Comparison of ENCODE assay signal across 13 mouse cellular contexts in the genomic region with DNA sequence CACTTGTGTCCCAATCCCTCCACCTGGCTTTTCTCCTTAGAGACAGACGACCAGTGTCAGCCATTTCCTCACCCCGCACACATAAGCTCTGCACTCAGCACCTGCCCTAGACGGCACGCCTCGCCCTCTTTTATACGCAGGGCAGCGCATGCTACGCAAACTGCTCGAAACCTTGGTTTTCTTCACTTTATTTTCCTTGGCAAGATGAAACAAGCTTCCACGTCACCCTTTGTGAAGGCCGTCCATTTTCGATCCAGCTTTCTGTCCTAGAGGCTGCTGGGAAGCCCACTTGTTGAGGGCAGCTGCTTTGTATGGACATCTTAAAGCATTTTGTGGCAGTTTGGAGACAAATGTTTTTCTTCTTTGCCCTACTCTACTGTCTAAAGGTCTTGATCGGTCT. TPM values are rescaled to one million over a fixed set of nuclear protein-coding genes. Genes with fewer than 3 reads are reported as not detected.
DNase-seq lines count a peak whose midpoint lies in the region; ATAC-seq lines count a peak whose summit lies in the region.
"Had no signal": no experiment of that assay in that cellular context is flagged by ENCODE, and none has a peak within 500 bp of the region (broad histone marks: within the 10 kb centered on the region; RNA-seq: fewer than 3 reads in every experiment).

No protein-coding gene starts in this region.

- peaks cover 96% of the 10 kb centered on the region for H3K4me1 ChIP-seq in liver, embryonic 13.5 days (replicated peaks)
- peaks cover 71% of the 10 kb centered on the region for H3K4me1 ChIP-seq in liver, embryonic 11.5 days (replicated peaks; ENCODE audit: control insufficient read depth, insufficient read depth, low read length)
- peaks cover 42% of the 10 kb centered on the region for H3K4me1 ChIP-seq in intestine, embryonic 16.5 days (ENCODE audit: control insufficient read depth, insufficient read depth, low read length)

- no peaks in the 10 kb centered on the region for H3K27me3 ChIP-seq in liver, embryonic 13.5 days
- H3K27me3 ChIP-seq in liver, embryonic 11.5 days (replicated peaks; ENCODE audit: control insufficient read depth, insufficient read depth, low read length) = no peaks in the 10 kb centered on the region
- no peaks in the 10 kb centered on the region for H3K27me3 ChIP-seq in intestine, embryonic 16.5 days (replicated peaks; ENCODE audit: control insufficient read depth, insufficient read depth, low read length)
- H3K27me3 ChIP-seq: CH12.LX; lung, embryonic 15.5 days had no signal

- H3K9ac ChIP-seq in liver, embryonic 13.5 days = 0 out of 2 replicates have a peak overlapping the region, but pooled peaks have one; percentile 15
- H3K9ac ChIP-seq in liver, embryonic 11.5 days (ENCODE audit: low read depth, low read length) = no peak overlapping the region
- H3K9ac ChIP-seq in intestine, embryonic 16.5 days (ENCODE audit: low read depth, low read length) = no peak overlapping the region
- H3K9ac ChIP-seq: lung, embryonic 15.5 days had no signal

- H3K4me3 ChIP-seq in liver, embryonic 13.5 days (replicated peaks) = no peak overlapping the region
- H3K4me3 ChIP-seq in liver, embryonic 11.5 days (ENCODE audit: low read depth, low read length) = no peak overlapping the region
- H3K4me3 ChIP-seq in intestine, embryonic 16.5 days (ENCODE audit: low read length) = no peak overlapping the region
- H3K4me3 ChIP-seq: erythroblast, embryonic 14.5 days; lung, embryonic 15.5 days had no signal

- H3K36me3 ChIP-seq in liver, embryonic 13.5 days = peaks cover 24% of the 10 kb centered on the region
- H3K36me3 ChIP-seq in liver, embryonic 11.5 days (ENCODE audit: control insufficient read depth, insufficient read depth, low read length) = no peaks in the 10 kb centered on the region
- H3K36me3 ChIP-seq in intestine, embryonic 16.5 days (ENCODE audit: control insufficient read depth, insufficient read depth, low read length) = no peaks in the 10 kb centered on the region
- H3K36me3 ChIP-seq: lung, embryonic 15.5 days had no signal

- H3K27ac ChIP-seq in liver, embryonic 13.5 days = peak overlapping the region; percentile 39; the same call in 1 of the 2 replicates
- H3K27ac ChIP-seq in liver, embryonic 11.5 days (ENCODE audit: low read depth, low read length) = no peak overlapping the region
- H3K27ac ChIP-seq in intestine, embryonic 16.5 days (ENCODE audit: low read length) = peak overlapping the region; percentile 81

- no peak for ATAC-seq in liver, embryonic 13.5 days (ENCODE audit: low read depth)
- no peak for ATAC-seq in liver, embryonic 11.5 days (replicated peaks; ENCODE audit: low FRiP score)
- ATAC-seq in intestine, embryonic 16.5 days = no peak

- 87% methylated on average over 13 of the region's 13 CpGs for WGBS in liver, embryonic 13.5 days (ENCODE audit: insufficient replicate concordance)
- WGBS in liver, embryonic 11.5 days = 88% methylated on average over 13 of the region's 13 CpGs
- 68% methylated on average over 13 of the region's 13 CpGs for WGBS in intestine, embryonic 16.5 days

- DNase-seq in liver, embryonic 13.5 days = no peak
- no peak for DNase-seq in liver, embryonic 11.5 days (ENCODE audit: low spot score)
- DNase-seq in adrenal gland, adult 2 months = peak; percentile 78
- peak; percentile 42 for DNase-seq in adrenal gland, postnatal 25 days
- no peak for DNase-seq in left cerebral cortex, adult 18-20 months (ENCODE audit: low spot score in 2 of 2)
- DNase-seq in cerebellum, adult 9-10 months = no peak
- DNase-seq: gastrocnemius, postnatal 25 days; spleen, adult 18-20 months; thymus, adult 18-20 months had no signal

- no peak overlapping the region for H3K4me2 ChIP-seq in liver, embryonic 13.5 days
- H3K4me2 ChIP-seq in liver, embryonic 11.5 days = no peak overlapping the region; the same call in 1 of the 2 replicates
- no peak overlapping the region for H3K4me2 ChIP-seq in intestine, embryonic 16.5 days (ENCODE audit: low read depth, low read length)
- H3K4me2 ChIP-seq: lung, embryonic 15.5 days had no signal

- no peaks in the 10 kb centered on the region for H3K9me3 ChIP-seq in liver, embryonic 13.5 days (replicated peaks)
- no peaks in the 10 kb centered on the region for H3K9me3 ChIP-seq in liver, embryonic 11.5 days (ENCODE audit: control insufficient read depth, low read length)
- H3K9me3 ChIP-seq in intestine, embryonic 16.5 days (ENCODE audit: control insufficient read depth, low read length) = no peaks in the 10 kb centered on the region
- H3K9me3 ChIP-seq: lung, embryonic 15.5 days had no signal

RNA-seq across cellular contexts. Expression of a gene that starts 5.4 kb away (rescaled TPM):
- 8.2 and 11.9 TPM in 2 replicates for polyA plus RNA-seq in liver, embryonic 13.5 days (2015; fragmentation: Nextera tagmentation; extraction: Ambion mirVana)
- 11.5 and 13.4 TPM in 2 replicates for polyA plus RNA-seq in liver, embryonic 11.5 days (2014; fragmentation: Nextera tagmentation; extraction: Ambion mirVana)
- total RNA-seq in adrenal gland, adult 2 months (2021) = 1,000 to 10,000 TPM; 1,164 to 1,465 TPM
- 187 and 262 TPM in 2 replicates for polyA plus RNA-seq in adrenal gland, adult 2 months (2012; rRNA removed)
- total RNA-seq in adrenal gland, postnatal 25 days (2021) = 1,323 and 1,340 TPM in 2 replicates
- 11.5 and 15.1 TPM in 2 replicates for polyA plus RNA-seq in intestine, embryonic 16.5 days (2015; fragmentation: Nextera tagmentation; extraction: Ambion mirVana)
- total RNA-seq in left cerebral cortex, adult 18-20 months (2021) = 10 to 100 TPM; 87.3 to 92.1 TPM

Comparison
In these comparisons a context has a peak if more than half of its experiments do, and no peak if none do; other contexts are left out.
1. DNase-seq: peak in adrenal gland, adult 2 months (single experiment) and adrenal gland, postnatal 25 days (single experiment); none in liver, embryonic 13.5 days (single experiment), liver, embryonic 11.5 days (single experiment), left cerebral cortex, adult 18-20 months (0 of 2) and cerebellum, adult 9-10 months (single experiment).
2. RNA of a gene that starts 5.4 kb away (polyA plus RNA-seq): 187 to 262 TPM in adrenal gland, adult 2 months; 11.5 to 13.4 TPM in liver, embryonic 11.5 days, 11.5 to 15.1 TPM in intestine, embryonic 16.5 days and 8.2 to 11.9 TPM in liver, embryonic 13.5 days; every median in the first group is over 10 times any median in the second.